Mouse (Mus musculus) adrenal gland, postnatal 25 days (tissue): ENCODE results near the gene Orc1. TPM values are rescaled to one million over a fixed set of nuclear protein-coding genes. Genes with fewer than 3 reads are reported as not detected.

Experiments
- DNase-seq: peaks from one replicate; pipeline ENCODE4 v3.0.0; 2021; ENCODE audit warnings: mixed read lengths
- long read RNA-seq: library from polyadenylated mRNA; stranded (forward); transcript quantifications from one replicate; pipeline ENCODE4 v2.0.0, GENCODE M21; 2021
- total RNA-seq: library from RNA; stranded (reverse); gene quantifications from 2 replicates; pipeline ENCODE4 v1.2.3, GENCODE M21; 2021

Gene Orc1
- total RNA-seq = 0.94 and 1.1 TPM in 2 replicates
- long read RNA-seq, partial matches to known transcripts = 0 of 1 reads
- long read RNA-seq, other reads (novel, unspliced or antisense) = 1 of 1 reads

GRCm38 (mm10) chr4:108578840-108579742 lies at the start of gene Orc1, which contains the start of gene Prpf38a:
TSS of gene Orc1 (plus strand) at chr4:108579423.
TSS of gene Prpf38a (minus strand) at chr4:108579336.
- DNase-seq = peak; percentile 96

DNA sequence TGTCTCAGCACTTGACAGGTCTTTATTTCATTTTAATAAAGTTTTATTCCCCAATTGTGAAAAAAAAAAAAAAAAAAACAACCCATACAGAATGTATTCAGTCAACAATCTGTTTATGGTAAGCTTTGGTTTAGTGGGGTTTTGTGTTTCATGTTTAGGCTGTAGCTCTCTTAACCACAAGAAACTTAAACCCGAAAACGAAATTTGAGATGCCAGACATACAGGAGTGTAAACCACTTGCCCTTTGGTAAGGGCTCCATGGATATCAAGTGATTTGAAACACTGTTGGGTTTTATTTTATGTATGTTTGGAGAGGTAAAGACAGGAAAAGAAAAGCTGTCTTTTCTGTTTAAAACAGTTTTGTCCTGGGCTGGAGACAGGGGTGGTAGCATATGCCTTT lies 39.5 kb upstream of the Orc1 start:
- no peak for DNase-seq

GRCm38 (mm10) chr4:108565026-108565425 lies 14.2 kb upstream of the Orc1 start:
- DNase-seq = no peak

GRCm38 (mm10) chr4:108572644-108573043 lies 6.6 kb upstream of the Orc1 start:
- no peak for DNase-seq

DNA sequence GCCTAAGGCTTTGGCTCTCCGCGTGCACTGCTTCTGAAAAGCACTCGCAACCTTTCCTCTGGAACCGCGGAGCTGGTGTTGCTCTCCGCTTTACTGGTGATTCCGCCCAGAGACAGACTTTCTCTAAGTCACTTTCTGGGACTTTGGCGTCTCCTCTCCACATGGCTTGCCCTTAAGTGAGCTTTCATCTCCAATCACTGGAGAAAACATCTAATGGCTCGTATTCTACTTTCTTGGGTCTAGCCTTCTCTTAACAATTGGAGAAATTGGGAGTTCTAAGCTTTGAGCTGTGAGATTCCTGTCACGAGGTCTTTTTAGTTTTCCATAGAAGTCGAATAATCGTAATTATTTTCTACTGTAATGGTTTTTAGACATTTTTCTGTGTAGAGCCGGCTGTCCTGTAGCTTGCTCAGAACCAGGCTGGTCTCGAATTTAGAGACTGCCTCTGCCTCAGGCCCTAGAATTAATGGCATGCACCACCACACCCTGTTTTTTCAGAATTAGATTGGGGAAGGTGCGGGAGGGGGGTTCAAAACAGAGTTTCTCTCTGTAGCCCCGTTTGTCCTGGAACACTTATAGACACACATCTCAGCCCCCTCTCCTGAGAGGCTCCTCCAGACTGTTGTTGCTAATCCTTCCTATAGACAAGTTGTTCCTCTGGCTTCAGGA lies 654 bp downstream of the Orc1 start:
- DNase-seq = peak; percentile 4

GRCm38 (mm10) chr4:108593376-108593775 lies 14.2 kb downstream of the Orc1 start:
- DNase-seq = no peak

DNA sequence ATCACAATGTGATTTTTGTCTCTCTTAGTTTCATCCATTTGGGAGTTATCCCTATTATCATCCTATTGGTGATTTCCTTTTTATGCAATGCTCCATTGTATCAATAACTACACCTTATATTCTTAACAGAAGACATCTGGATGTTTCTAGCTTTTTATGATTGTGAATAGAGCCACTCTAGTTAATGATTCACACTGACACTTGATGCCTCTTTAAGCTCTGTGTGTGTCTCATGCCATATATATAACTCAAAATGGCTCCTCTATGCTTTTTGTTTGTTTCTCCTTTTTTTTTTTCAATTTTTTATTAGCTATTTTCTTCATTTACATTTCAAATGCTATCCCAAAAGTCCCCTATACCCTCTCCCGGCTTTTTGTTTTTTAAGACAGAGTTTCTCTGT lies 16.6 kb downstream of the Orc1 start:
- no peak for DNase-seq

DNA sequence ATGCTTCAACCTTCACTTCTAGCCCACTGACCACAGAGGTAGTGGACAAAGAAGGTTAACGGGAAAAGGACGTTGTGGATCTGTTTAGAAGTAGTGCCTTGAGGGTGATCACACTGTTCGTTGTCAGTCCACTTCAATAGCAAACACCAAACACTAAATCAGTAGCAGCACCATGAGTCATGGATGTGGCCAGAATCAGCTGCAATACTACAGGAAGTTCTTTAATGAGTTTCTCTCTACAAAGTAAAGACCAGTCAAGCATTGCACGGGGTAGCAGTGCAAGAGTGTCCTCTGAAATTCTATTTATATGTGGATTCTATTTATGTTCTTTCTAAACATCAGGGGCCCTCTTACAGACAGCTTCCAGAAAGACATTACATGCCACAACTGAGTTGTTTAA lies 19.1 kb downstream of the Orc1 start:
- no peak for DNase-seq

DNA sequence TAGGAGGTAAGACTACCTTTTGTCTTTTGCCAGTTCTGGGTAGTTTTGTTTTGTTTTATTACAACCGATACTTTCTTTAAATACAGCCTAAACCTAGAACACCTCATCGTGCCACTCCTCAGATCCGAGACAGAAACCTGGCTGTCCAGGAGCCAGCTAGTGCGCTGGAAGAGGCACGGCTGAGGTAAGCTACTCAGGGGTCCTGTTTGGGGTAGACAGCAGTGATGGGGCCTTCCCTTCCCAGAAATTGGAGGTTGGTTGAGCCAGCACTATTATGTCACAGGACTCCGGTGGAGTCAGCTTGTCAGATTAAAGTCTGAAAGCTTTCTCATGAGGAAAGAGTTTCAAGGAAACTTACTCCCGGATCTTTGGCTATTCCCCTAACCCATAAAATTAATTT lies 22.6 kb downstream of the Orc1 start:
- no peak for DNase-seq

- DNase-seq = no peak
Measured at GRCm38 (mm10) chr4:108608651-108609050, 29.4 kb downstream of the Orc1 start.

- DNase-seq = no peak
Measured at GRCm38 (mm10) chr4:108610935-108611334, 31.7 kb downstream of the Orc1 start.

DNA sequence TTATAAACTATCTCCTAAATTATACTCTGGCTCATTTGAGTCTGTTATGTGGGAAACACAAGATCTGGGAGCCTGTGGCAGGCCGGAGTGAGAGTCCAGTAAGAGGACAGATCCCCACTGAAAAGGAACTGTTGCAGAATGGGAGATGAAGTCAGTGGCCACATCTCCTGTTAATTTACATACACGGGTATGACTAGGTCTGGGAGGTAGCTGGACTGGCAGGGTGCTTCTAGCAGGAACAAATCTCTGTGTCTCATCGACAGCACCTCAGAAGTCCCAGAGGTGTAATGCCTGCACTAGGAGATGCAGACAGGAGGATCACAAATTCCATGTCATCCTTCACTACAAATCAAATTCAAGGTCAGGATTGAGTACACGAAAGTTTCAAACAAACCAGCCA lies 39.4 kb downstream of the Orc1 start:
- no peak for DNase-seq

DNA sequence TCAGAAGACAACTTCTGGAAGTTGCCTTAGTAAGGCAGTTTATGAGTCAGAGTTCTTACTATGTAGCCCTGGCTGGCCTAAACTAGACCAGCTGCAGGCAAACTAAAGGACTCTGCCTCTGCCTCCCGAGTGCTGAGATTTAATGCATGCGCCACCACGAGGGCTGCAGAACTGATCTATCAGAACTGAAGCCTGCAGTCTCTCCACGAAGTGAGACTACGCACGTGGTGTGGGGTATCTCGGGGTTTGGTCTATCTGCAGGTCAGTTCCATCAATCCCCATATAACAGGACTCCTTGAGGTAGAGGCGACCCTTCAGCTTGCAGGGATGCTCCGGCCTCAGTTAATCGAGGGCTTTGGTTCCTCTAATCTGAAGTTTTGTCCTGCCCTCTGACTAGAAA lies 39.9 kb downstream of the Orc1 start:
- no peak for DNase-seq

DNA sequence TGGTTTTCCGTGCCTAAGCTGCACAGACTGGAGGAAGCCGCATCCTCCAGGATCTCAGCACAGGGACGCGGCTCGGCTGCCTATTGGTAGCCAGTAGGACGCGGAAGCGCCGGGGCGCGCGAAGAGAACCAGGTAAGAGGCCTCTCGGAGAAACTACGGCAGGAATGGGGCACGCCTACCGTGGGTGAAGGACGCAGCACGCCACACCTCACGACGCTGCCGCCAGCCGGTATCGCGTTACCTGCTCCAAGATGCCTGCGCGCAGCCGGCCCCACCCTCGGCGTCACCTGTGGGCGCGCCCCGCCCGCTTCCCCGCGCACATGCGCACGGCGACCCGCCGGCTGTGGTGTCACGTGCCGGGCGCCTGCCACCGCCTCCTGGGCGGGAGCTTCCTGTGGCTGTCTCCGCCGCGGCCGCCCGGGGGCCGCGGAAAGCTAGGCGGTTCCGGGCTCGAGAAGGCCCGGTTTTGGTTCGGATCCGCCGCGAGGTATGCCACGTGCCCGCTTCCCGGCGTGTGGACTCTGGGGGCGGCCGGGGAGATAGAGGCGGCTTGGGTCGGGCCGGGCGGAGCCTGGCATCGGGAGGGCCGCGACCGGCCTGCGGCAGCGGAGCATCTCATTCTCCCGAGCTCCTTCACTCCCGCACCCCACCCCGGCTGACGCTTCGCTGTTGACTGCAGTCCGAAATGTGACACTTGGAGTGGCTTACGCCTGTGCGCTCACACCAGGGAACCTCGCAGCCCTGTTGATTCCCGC lies 40.5 kb downstream of the Orc1 start, which contains the start of gene Cc2d1b:
Cc2d1b (plus strand) TSS at position 354 of the 755 bp plus-strand sequence.
- peak; percentile 91 for DNase-seq

GRCm38 (mm10) chr4:108620536-108620935 lies 41.3 kb downstream of the Orc1 start:
- no peak for DNase-seq

DNA sequence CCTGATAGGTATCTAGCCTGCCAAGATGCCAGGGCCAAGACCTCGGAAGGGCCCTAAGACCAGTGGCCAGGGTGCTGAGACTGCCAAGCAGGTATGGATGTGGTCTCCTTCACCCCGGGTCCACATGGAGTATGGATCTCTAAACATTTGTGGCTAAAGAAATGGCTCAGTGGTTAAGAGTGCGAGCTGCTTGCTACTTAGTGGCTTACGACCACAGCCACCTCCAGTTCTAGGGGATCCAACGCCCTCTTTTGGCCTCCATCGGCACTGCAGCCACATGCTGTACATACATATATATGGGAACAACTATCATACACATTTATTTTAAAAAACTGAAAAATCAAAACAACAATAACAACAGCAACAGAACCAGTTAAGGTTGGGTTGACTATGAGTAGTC lies 42.3 kb downstream of the Orc1 start:
- no peak for DNase-seq

- no peak for DNase-seq
Measured at GRCm38 (mm10) chr4:108627066-108627465, 47.8 kb downstream of the Orc1 start.

DNA sequence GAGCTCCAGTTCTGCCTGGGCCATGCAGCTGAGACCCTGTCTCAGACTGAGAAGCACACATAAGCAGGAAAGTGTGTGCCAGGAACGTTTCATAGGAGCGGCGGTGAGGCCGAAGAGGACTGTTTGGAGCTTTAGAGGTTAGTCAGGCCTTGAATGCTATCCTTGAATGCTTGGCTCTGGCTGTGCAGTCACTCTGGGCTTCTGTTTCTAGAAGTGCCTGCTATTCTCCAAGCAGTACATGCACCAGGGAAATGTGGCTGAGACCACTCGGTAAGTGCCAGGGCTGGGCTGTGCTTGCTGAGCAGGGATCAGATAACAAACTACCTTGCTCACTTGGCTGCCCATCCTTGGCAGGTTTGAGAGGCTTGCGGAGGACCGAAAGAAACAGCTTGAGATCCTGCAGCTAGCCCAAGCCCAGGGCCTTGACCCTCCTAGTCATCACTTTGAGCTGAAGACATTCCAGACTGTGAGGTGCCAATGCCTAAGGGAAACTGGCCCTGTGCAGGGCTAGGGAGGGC lies 50.2 kb downstream of the Orc1 start:
- DNase-seq = peak; percentile 20

DNA sequence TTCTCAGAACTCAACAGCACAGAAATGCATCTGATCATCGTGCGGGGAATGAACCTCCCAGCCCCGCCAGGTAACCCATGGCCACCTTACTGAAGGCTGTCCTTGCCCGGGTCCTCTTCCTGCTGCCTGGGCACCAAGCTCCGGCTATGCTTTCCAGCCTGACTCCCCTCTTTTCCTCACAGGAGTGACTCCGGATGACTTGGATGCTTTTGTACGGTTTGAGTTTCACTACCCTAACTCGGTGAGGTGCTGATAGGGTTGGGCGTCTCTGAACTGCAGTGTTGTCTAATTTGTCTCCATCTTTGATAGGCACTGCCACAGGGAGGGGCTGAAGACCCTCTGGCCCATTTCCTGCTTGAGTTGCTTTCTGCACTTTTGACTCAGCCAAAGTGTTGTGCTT lies 50.9 kb downstream of the Orc1 start:
- DNase-seq = no peak

- no peak for DNase-seq
Measured at GRCm38 (mm10) chr4:108631616-108632015, 52.4 kb downstream of the Orc1 start.

DNA sequence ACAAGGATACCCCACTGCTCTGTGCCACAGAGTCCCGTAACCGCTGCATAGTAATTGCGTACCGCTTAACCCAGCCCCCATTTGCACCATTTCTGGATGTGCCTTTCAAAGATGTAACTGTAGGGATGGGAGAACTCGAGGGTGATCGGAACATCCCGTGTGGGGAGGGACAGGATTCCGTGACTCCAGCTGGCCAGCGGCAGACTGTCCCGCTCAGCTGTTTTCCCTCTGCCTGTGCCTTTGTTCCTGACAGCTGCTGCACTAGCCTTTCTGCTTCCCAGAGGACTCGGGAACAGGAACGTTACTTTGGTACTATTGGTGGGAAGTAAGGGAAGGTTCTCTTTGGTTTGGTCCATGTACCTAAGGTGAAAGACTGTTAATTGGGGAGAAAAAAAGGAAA lies 54.5 kb downstream of the Orc1 start:
- DNase-seq = no peak

- DNase-seq = no peak
Measured at GRCm38 (mm10) chr4:108634696-108635095, 55.5 kb downstream of the Orc1 start.
